Mouse (Mus musculus) kidney, embryonic 14.5 days (tissue): ENCODE results near the gene Rpl7a. TPM values are rescaled to one million over a fixed set of nuclear protein-coding genes. Genes with fewer than 3 reads are reported as not detected.

Experiments used
- ATAC-seq: fragments of 200-750 bp; cut with Nextera tagmentation; 2 replicates; pipeline ENCODE4 v1.8.0; 2017; ENCODE audit warnings: moderate number of reproducible peaks, mild to moderate bottlenecking, moderate TSS enrichment, moderate library complexity; ENCODE audit not compliant: low FRiP score, low TSS enrichment
- H3K27ac ChIP-seq: fragments of 300-500 bp; sonication (generic); 2 replicates; pipeline ENCODE4 v1.5.1; 2014; ENCODE audit warnings: low read depth, mild to moderate bottlenecking, low read length, moderate library complexity, mixed read lengths
- H3K27me3 ChIP-seq: fragments of 300-500 bp; sonication (generic); 2 replicates; pipeline ENCODE4 v1.6.1; 2014; ENCODE audit warnings: mild to moderate bottlenecking, low read length; ENCODE audit not compliant: control insufficient read depth, insufficient read depth
- H3K36me3 ChIP-seq: fragments of 300-500 bp; sonication (generic); 2 replicates; pipeline ENCODE4 v1.6.1; 2014; ENCODE audit warnings: low read length, mixed read lengths; ENCODE audit not compliant: control insufficient read depth, insufficient read depth
- H3K4me1 ChIP-seq: fragments of 300-500 bp; sonication (generic); 2 replicates; pipeline ENCODE4 v1.6.1; 2014; ENCODE audit warnings: low read length, mixed read lengths; ENCODE audit not compliant: control insufficient read depth, insufficient read depth
- H3K4me2 ChIP-seq: fragments of 300-500 bp; sonication (generic); replicated peaks from 2 replicates; pipeline ENCODE4 v1.6.1; 2014; ENCODE audit warnings: low read depth, mild to moderate bottlenecking, low read length
- H3K4me3 ChIP-seq: fragments of 300-500 bp; sonication (generic); 2 replicates; pipeline ENCODE4 v1.5.1; 2014; ENCODE audit warnings: mild to moderate bottlenecking, low read length
- H3K9ac ChIP-seq: fragments of 300-500 bp; sonication (generic); 2 replicates; pipeline ENCODE4 v1.6.1; 2014; ENCODE audit warnings: low read depth, mild to moderate bottlenecking, low read length, moderate library complexity
- H3K9me3 ChIP-seq: fragments of 300-500 bp; sonication (generic); 2 replicates; pipeline ENCODE4 v1.6.1; 2016; ENCODE audit warnings: low read length; ENCODE audit not compliant: control insufficient read depth
- WGBS: fragments of 180-500 bp; shearing (Covaris S2); extraction: QIAGEN DNeasy Blood & Tissue Kit; methylation state at CpG from one replicate; pipeline ENCODE4 v1.1.7; 2014; 5-methylcytosine and 5-hydroxymethylcytosine counted together
- polyA plus RNA-seq: library from polyadenylated mRNA; unstranded; fragments of >200 nt; fragmentation: Nextera tagmentation; extraction: Ambion mirVana; gene quantifications from 2 replicates; pipeline ENCODE4 v1.2.1, GENCODE M21; 2014

Gene Rpl7a
- polyA plus RNA-seq, 1 experiment from 2014 or later: 790 TPM

- WGBS: 89% methylated on average over 6 of the region's 6 CpGs
- H3K4me1 ChIP-seq: peaks cover 19% of the 10 kb centered on the region
- H3K27ac ChIP-seq: no peak overlapping the region
- H3K9ac ChIP-seq: no peak overlapping the region
- no peak overlapping the region for H3K4me2 ChIP-seq
- peaks cover 75% of the 10 kb centered on the region for H3K36me3 ChIP-seq
- H3K9me3 ChIP-seq: no peaks in the 10 kb centered on the region
- no peaks in the 10 kb centered on the region for H3K27me3 ChIP-seq
- ATAC-seq: no peak
- no peak overlapping the region for H3K4me3 ChIP-seq
Measured at GRCm38 (mm10) chr2:26920190-26920855, 9.8 kb downstream of the Rpl7a start.

- 76% methylated on average over 9 of the region's 9 CpGs for WGBS
- Histone ChIP-seq H3K36me3 (peaks cover 89% of the 10 kb centered on the region), H3K4me1 (peaks cover 13% of the 10 kb centered on the region), H3K27me3 (no peaks in the 10 kb centered on the region), H3K9me3 (no peaks in the 10 kb centered on the region), H3K9ac (no peak overlapping the region), H3K4me2 (no peak overlapping the region), H3K4me3 (no peak overlapping the region), H3K27ac (no peak overlapping the region)
- no peak for ATAC-seq
Measured at GRCm38 (mm10) chr2:26921784-26922183, 11.2 kb downstream of the Rpl7a start.

- Histone ChIP-seq H3K27ac (no peak overlapping the region), H3K9me3 (no peaks in the 10 kb centered on the region), H3K9ac (0 out of 2 replicates have a peak overlapping the region, but pooled peaks have one; percentile 7), H3K4me2 (no peak overlapping the region), H3K36me3 (peaks cover 78% of the 10 kb centered on the region), H3K27me3 (no peaks in the 10 kb centered on the region), H3K4me1 (peaks cover 17% of the 10 kb centered on the region; the same call in 1 of the 2 replicates), H3K4me3 (no peak overlapping the region)
- no peak for ATAC-seq
- 88% methylated on average over 6 of the region's 6 CpGs for WGBS
Measured at GRCm38 (mm10) chr2:26927745-26928476, 17.3 kb downstream of the Rpl7a start.

- Histone ChIP-seq H3K4me3 (no peak overlapping the region), H3K27me3 (no peaks in the 10 kb centered on the region), H3K4me2 (no peak overlapping the region), H3K4me1 (peaks cover 17% of the 10 kb centered on the region; the same call in 1 of the 2 replicates), H3K27ac (no peak overlapping the region), H3K9me3 (no peaks in the 10 kb centered on the region), H3K9ac (no peak overlapping the region), H3K36me3 (peaks cover 53% of the 10 kb centered on the region)
- 52% methylated on average over 1 of the region's 1 CpGs for WGBS
- ATAC-seq: no peak
Measured at GRCm38 (mm10) chr2:26930390-26930789, 19.8 kb downstream of the Rpl7a start.

GRCm38 (mm10) chr2:26932473-26933303 is 22.1 kb downstream of the Rpl7a start:
- Histone ChIP-seq H3K4me3 (peak overlapping the region; percentile 99), H3K27me3 (no peaks in the 10 kb centered on the region), H3K4me2 (peak overlapping the region; percentile 63), H3K9me3 (no peaks in the 10 kb centered on the region), H3K27ac (peak overlapping the region; percentile 93), H3K36me3 (peaks cover 31% of the 10 kb centered on the region), H3K9ac (peak overlapping the region; percentile 99), H3K4me1 (peaks cover 17% of the 10 kb centered on the region; the same call in 1 of the 2 replicates)
- no peak; the same call in none of the 2 replicates for ATAC-seq
- under 1% methylated on average over 40 of the region's 49 CpGs for WGBS

- peak within 1 kb of the TSS; percentile 99 for H3K4me3 ChIP-seq
- no peaks in the 10 kb centered on the region for H3K9me3 ChIP-seq
- H3K36me3 ChIP-seq: peaks cover 23% of the 10 kb centered on the region
- no peaks in the 10 kb centered on the region for H3K27me3 ChIP-seq
- peaks cover 17% of the 10 kb centered on the region; the same call in 1 of the 2 replicates for H3K4me1 ChIP-seq
- H3K4me2 ChIP-seq: peak within 1 kb of the TSS; percentile 70
- H3K9ac ChIP-seq: peak within 1 kb of the TSS; percentile 99
- H3K27ac ChIP-seq: peak within 1 kb of the TSS; percentile 93
- ATAC-seq: peak; percentile 96
- WGBS: under 1% methylated on average over 60 of the region's 70 CpGs
Measured at GRCm38 (mm10) chr2:26933304-26934055, 22.9 kb downstream of the Rpl7a start, which contains the start of the genes Surf4 and Stkld1. Gene Surf4 (minus strand): TSS chr2:26933928. Gene Stkld1 (plus strand): TSS chr2:26934047.

- ATAC-seq: no peak
- WGBS: 95% methylated on average over 2 of the region's 2 CpGs
- Histone ChIP-seq H3K9ac (no peak overlapping the region), H3K9me3 (no peaks in the 10 kb centered on the region), H3K4me1 (peaks cover 16% of the 10 kb centered on the region; the same call in 1 of the 2 replicates), H3K27ac (no peak overlapping the region), H3K4me3 (no peak overlapping the region), H3K27me3 (no peaks in the 10 kb centered on the region), H3K36me3 (peaks cover 12% of the 10 kb centered on the region), H3K4me2 (no peak overlapping the region)
Measured at GRCm38 (mm10) chr2:26935286-26935685, 24.7 kb downstream of the Rpl7a start.

- 0 out of 2 replicates have a peak, but pooled peaks cover 1% of the 10 kb centered on the region for H3K36me3 ChIP-seq
- no peaks in the 10 kb centered on the region for H3K27me3 ChIP-seq
- H3K4me1 ChIP-seq: peaks cover 6% of the 10 kb centered on the region; the same call in 1 of the 2 replicates
- ATAC-seq: no peak
- H3K4me2 ChIP-seq: no peak overlapping the region
- no peak overlapping the region for H3K9ac ChIP-seq
- no peak overlapping the region for H3K27ac ChIP-seq
- H3K4me3 ChIP-seq: no peak overlapping the region
- 71% methylated on average over 1 of the region's 1 CpGs for WGBS
- H3K9me3 ChIP-seq: no peaks in the 10 kb centered on the region
Measured at GRCm38 (mm10) chr2:26936425-26936824, 25.9 kb downstream of the Rpl7a start.
